Mouse (Mus musculus): ENCODE data around the gene Scfd2.

The Scfd2 gene

DNA sequence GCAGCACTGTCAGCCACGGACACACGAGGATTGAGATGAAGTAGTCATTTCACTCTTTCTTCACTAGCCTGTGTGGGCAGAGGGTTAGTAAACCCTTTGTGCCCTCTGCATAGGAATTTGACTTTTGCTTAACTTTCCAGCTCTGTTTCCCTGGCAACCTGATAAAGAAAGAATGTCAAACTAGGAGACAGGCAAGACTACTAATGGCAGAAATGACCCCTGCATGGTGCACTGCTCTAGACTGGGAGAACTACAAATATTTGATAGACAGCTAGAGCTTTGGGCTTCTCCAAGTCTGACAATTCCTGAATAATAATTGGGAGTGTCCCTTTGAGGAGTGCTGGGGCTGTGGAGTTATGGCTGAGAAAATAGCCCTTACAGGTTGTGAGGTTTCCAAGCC lies 301.0 kb downstream of the Scfd2 start:
- no peak for DNase-seq

DNA sequence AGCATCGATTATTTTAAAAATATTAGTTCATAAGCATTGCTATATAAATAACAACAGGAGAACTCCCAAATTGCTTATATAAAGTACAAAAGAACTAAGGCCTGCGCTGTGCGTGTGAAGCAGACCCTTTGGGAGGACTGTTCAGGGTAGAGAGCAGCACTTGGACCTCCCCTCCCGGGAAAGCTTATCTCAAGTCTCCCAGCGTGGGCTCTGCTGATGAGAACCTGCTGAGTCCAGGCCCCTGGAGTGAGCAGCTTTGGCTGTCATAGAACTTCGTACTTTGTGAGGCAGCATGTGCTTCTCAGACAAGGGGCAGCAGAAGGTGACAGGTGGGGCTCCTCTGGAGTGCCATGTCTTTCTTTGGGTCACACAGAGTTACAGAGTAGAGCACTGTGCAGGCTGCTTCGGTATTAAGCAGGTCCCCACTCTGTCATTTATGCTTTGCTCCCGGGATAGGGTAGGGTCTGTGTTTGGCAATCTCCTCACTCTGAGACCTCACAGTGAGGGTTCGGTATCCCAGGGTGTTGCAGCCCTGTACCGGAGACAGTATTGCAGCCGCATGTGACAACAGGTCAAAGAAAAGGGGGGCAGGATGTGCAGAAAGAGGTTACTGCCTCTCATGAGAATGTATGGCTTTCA lies 301.7 kb downstream of the Scfd2 start:
- DNase-seq, result no peak

DNA sequence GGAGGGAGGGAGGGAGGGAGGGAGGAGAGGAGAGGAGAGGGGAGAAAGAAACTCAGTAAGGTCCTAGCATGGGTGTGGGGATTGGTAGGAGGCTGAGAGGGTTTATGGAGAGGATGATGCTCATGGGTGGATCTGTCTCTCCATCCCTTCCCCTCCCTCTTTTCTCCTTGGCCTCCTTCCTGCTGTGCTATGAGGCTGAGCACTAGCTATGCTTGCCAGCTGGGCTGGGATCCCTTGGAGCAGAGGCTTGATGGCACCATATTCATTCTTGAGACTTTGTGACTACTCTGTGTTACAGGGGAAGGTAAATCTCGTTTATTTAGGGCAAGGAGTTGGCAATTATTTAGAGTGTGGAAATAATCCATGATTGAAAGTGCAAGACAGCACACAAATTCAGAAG lies 302.6 kb downstream of the Scfd2 start:
- no peak for DNase-seq

DNA sequence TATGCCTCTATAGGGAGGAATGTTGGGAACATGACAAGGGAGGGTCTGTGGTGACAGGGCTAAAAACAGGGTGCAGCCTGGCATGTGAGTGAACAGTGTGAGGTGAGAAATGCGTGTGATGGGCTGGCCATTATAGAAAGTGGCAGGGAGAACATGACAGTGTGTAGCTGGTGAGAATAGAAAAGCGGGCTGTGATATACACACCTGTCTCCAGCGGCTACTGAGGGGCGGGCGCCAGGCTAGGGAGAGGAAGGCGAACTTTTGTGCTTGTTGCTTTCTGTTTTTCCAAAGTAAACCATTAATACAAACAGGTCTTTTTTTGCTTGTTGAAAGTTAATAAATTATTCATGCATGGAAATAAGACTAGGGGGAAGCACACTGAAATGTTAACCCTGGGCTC lies 304.2 kb downstream of the Scfd2 start:
- DNase-seq, result no peak

DNA sequence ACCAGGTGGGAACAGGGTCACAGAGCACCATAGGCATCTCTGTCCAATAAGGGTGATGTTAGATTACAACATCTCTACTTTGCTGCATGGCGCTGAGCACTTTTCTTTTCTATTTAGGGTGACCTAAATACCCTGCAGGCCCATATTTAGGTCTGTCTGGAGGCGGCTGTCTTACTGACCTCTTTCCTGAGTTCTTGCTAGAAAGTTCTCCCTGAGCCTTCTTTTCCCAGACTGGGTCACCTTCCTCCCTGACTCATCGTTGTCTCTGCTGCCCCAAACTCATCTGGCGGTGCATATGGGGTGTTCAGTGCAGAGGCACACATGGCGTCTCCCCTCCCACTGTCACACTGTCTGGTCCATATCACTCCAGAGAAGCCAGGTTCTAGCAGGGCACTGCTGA lies 305.4 kb downstream of the Scfd2 start:
- no peak for DNase-seq

DNA sequence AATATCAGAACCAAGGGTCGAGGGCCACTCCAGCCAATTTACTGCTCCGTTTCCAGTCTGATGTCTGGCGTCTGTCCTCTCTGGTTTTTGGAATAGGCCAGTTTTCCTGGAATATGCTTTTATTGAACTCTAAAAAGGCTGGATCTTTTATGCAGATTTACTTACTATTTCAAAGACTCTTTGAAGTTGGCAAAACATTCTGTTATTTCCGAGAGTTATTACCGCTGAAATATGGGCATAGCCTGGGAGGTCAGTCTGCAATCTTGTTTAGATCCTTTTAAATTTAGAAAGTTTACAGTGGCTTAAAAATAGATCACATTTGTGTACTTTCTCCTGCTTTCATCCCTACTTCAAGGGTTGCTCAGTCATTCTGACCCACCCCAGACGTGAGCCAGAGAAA lies 307.1 kb downstream of the Scfd2 start:
- no peak for DNase-seq

DNA sequence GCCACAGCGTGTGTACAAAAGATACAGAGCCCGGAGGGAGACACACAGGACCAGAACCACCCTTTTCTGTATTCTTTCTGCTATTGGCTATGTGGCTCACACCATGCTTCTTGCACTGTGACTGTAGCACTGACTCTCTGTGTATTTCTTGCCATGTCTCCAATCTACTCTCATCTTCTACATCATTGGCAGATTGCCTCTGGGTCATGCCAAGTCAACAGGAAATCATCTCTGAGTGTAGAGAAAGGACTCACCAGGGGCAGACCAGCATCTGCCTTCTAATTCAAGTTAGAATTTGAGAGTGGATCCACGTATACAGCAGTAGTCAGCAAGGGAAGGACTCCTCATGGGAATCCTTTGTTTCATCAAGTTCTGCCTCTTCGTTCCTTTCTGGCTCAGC lies 308.9 kb downstream of the Scfd2 start:
- no peak for DNase-seq

DNA sequence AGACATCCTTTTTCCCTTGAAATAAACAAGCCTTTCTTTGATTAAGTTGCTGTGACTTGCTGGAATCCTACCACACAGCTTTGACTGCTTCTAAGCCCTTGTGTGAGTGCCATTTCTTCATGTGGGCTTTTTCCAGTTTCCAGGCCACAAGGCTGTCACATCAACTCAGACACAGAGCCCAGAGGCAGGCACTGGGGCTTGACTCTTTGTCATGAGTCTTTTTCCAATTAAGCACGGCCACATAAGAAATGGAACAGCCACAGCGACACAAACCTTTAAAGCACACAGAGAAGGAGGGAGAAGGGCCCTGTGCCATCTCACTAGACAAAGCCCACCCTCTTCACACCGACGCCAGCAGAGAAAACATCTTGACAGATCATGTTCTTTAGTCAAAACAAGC lies 313.0 kb downstream of the Scfd2 start:
- no peak for DNase-seq

DNA sequence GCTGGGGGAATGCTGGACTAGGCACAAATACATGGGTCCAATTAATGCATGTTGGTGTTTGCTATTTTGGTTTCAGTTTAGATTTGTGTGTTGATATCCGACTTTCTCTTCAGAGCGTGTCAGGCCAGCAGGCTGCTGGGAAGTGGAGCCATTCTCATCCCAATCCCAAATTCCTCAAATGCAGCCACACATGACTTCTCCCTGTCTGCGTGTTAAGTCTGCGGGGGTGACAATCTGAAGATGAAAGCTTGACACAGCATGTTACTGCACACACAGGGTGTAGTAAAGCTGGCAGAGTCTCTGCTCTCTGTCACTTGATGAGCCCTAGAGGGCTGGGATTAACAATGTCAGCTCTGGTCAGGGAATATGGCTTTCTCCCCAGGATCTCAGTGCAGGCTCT lies 316.4 kb downstream of the Scfd2 start:
- DNase-seq, result no peak

DNA sequence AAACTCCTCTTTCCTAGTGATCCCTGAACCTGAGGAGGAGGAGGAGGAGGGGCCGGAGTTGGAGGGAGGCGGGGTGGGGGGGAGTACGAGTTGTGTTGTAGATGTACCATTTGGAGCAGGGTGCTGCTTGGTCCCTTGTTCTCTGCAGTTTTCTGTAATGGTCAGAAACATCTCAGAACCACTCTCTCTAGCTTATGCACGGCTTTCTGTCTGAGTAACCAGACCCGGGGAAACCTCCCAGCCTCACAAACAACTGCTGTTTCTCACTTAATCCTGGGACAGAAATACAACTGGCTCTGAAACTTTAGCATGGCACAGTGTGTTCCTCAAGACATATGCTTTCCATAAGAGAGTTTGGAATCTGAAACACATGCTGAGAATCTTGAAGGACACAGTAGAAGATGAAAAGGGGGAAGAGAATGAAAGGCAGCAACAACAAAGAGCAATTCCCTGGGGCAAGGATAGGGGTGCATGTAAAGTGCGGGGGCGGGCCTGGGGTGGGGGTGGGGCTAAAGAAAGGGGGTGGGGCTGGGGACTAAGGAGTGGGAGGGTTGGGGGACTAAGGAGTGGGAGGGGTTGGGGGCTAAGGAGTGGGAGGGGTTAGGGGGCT lies 317.0 kb downstream of the Scfd2 start:
- no peak for DNase-seq

DNA sequence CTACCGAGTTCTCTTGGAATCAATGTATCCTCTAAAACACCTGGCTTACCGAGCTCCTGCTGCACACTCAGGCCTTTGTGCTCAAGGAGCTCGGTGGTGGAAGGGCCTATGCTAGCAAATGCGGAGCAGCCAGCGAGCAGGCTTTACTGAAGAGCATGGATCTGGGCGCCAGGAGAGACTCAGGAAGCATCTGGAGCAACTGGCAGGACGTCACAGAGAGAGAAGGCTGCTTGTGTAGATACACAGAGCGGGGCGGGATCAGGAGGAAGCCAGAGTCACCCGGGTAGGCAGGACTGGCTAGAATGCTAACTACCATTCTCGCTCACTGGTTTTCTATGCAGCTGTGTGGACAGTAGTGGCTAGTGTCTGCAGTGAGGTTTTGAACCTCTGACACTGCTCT lies 320.2 kb downstream of the Scfd2 start:
- DNase-seq, result no peak

DNA sequence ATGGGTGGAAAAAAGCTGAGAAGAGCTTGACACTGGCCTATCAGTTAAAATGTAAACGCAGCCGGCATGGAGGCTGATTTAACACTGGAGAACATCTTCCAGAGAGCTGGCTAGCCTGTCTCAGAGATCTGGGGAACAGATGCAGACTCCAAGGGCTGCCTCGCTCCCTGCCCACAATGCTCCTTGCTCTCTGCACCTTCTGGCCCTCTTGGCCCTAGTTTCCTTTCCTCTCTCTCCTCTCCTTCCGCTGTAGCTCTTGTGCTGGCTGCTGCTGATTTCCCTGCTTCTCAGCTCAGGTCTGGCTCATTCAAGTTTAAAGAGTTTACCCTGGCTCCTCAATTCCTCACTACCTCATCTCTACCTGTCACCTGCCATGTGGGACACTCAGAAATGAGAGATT lies 321.9 kb downstream of the Scfd2 start:
- no peak for DNase-seq

DNA sequence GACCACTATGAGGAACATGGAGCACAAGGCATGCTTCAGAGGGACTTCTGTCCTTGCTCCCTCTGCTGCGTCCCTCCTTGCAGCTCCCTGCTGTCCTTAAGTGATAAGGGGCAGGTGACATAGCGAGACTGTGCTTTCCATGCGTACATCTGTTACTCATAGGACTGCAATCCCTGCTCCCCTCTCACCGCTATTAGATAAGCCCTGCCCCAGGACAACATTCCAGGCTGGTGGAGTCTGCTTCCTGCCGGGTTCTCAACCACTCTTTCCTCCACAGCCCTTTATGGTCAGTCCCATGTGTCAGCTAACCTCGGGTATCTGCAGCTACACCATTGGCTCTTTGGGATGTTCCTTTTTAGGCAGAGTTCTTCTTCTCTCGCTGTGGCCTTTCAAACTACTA lies 323.1 kb downstream of the Scfd2 start:
- DNase-seq, result no peak

DNA sequence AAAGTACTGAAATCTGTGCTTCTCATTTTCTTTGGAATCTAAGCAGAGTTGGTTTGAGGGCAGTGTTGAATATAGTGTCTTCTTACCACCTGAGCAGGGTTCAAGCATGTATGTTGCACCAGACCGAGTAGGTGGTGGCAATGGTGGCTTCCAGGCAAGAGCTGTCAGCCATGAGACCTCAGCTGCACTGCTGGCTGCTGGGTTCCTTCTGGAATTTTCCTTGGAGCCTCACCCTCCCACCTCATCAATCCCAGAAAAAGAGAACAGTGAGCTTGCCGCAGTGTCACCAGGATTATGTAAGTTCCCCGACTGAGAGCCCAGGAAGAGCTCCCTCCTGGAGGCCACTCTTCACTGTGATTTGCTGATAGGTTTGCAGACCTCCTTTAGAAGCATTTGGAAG lies 324.4 kb downstream of the Scfd2 start:
- DNase-seq, result no peak

DNA sequence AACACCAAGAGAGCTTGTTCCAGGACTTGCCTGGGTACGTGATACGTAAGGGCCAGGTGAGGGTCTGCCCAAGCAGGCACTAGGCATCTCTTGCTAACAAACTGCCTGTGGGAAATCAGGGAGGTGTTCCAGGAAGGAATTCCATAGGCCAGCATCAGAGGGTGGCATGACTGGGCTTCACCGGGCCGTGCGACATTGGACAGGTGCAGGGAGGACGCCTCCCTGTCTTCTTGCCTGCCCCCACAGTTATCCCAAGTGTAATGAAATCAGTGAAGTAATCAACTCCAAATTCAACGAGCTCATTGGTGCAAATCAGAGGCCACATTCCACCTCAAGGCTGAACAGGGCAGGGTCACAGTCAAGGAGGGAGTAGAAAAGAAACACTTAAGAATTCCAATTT lies 324.9 kb downstream of the Scfd2 start:
- no peak for DNase-seq

DNA sequence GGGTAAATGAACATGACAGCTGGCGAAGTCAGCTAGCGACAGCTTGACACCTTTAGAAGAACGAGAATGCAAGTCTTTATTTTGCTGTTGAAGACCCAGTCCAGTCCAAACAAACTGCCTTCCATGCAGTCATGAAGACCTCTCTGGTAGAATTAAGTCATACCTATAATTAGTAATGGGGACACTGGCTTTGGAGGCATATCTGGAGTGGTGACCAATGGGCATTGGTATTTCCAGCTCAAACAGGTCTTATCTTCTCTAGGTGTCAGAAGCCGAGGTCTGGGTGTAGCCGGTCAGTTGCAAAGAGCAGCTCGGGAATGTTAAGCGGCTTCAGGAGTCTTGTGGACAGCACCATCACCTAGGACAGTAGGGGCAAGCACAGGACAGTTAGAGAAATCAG lies 325.5 kb downstream of the Scfd2 start:
- no peak for DNase-seq

DNA sequence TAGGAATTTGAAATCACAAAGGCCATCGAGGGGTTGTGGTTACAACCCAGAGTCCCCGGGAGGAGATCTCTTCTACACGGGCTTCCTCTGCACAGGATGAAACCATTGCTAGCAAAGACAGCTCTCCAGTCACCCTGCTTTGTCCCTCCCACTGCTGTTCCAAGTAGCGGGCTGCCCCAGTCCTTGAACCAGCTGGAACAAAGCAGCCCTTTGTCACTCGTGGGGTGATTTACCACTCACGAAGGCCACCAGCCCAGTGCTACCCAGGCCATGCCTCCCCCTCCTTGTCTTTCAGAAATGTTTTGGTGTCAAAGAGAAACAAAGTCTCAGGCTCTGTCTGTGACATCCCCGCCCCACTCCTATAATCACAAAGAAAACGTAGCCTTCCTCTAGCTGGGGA lies 326.1 kb downstream of the Scfd2 start:
- DNase-seq, result no peak

DNA sequence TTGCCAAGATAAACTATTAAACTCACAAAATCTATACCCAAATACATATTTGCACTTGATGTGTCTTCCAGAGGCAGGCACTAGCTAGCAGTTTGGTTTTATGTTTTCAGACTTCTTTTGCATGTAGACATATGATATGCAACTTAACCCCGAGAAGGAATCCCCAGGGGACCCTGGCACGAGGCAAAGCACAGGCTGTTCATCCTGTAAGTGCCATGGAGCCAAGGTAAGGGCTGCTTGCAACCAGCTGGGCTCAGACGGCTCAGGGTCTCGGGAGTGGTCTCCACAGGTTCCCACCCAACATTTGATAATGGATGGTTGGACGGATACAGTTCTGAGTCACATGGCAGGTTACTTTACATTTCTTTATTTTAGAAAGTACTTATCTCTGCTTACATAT lies 327.1 kb downstream of the Scfd2 start:
- no peak for DNase-seq

DNA sequence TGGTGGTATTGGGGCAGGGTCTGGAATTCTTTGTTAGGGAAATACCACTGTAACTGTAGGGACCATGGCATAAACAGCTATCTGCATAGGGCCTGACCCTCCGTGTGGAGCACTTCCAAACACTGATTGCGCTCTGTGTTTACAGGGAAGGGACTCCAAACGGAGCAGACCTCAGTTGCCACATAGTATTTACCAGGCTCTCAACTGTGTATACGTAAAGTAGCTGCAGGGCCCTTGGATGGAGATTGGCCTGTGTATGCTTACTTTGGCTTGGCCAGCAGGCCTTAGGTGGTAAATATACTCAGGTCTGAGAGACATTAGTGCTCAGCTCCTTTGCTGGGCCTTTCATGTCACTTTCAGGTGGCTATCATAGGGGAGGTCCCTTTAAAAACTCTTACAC lies 329.0 kb downstream of the Scfd2 start:
- no peak for DNase-seq

DNA sequence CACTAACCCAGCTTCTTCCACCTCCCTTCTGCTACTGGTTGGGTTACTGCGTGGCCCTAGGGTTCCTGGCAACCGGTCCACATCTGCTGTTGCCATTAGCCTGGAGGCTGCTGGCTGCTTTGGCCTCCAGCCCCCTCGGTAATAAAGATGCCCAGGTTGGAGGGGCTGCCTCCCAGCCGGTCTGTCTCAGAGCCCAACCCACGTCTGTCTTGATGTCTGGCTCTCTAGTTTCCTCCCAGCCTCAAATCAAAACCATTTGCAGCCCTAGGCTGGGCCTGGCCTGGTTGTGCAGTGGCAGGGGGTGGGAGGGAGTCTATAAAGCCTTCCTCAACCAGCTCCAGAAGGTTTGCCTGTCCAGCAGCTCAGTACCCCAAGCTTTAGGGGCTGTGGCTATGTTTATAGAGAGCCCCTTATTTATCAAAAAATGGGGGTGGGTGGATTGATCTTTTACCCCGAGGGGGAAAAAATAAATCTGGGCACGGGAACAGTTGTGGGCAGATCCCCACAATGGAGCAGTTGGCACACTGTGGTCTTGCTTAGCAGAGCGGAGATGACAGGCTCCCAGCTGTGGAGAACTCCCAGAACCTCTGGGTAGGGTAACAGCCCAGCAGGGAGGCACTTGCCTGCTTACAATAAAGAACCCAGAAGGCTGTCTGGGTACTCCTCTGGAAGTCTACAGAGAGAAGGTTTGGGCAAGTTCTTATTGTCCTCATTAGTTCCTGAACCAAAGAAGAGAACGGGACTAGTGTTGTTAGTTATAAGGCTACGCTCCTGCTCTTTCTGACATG lies 329.8 kb downstream of the Scfd2 start:
- DNase-seq, result no peak

DNA sequence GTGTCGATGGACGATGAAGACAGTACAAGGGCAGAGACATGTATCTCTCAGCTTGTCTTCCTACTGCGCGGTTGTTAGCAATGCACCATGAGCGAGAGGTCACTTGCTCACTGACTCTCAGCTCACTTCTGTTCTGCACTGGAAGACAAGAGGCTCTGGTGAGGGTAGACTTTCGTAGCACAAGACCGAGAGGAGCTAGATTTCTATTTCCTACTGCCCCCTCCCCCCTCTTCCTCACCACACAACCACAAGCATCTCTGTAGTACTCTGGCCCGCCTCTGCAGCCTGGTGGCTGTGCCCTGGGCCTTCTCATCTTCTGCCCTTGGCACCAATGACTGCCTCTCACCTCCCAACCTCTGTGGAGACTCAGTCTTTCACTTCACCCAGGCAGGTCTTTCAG lies 331.1 kb downstream of the Scfd2 start:
- DNase-seq, result no peak

DNA sequence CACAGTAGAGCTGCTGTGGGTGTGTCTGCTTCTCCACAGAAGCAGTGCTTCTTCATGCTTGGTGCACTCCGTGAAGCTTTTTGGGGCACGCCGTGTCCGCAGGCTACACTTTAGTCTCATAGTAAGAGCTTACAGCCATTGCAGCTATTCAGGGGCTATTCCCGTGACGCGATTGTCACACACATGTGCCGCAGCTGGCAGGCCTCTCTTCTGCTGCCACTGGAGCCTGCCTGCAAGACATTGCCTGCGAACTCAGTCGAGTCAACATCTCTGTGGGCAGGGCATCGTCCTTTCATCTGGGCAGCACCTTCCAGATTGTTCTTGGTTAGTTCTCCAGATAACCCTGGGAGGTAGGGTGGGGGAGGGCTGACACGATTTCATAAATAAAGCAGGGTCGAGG lies 331.8 kb downstream of the Scfd2 start:
- DNase-seq, result no peak

DNA sequence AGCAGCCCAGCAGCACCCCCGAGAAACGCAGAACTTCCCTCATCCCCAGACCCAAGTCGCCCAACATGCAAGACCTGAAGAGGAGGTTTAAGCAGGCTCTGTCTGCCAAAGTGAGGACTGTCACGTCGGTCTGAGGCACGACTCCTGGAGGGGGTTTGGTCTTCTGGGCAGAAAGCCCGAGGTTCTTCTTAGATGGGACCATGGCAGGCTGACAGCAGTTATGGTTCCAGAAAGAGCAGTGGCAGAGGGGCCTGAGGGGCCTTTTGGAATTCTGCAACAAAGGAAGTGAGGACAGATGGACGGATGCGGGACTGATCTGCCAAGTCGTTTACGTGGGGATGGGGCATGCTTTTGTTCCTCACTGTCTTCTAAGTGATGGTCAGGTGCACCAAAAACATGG lies 333.1 kb downstream of the Scfd2 start:
- DNase-seq, result peak; percentile 31 to 48

DNA sequence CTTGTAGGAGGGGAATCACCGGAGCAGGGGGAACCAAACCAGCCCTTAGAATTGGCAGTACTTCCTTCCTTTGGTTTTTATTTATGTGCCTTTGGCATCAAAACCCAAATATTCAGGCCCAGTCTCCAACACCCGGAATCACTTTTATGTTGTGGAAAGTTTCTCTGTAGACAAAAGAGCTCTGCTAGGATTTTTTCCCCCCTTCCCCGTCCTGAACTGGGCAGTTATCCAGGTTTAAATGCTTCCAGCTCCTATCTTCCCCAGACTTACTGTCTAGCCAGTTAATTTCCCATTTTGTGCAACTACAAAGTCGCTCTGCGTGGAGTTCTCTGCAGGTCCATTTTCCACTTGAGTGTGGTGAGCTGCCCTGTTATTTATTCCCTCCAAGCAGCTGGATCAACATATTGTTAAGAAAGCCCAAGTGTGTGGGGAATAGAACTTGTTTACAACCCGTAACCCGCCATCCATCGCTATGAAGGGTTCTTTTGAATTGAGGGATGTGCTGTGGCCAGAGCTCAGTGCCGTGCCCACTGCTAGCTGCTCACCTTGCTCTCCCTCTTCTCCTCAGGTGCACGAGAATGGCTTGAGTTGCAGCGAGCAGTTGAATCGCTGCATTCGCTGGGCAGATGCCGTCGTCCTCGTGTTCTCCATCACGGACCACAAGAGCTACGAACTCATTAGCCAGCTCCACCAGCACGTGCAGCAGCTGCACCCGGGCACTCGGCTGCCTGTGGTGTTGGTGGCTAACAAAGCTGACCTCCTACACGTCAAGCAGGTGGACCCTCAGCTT lies 333.8 kb downstream of the Scfd2 start:
- peak in 1 of 2 experiments; percentile 39 for DNase-seq

Data from lung, postnatal 4 days (tissue).